Mouse (Mus musculus) olfactory bulb, adult 2 months (tissue): ENCODE data around the gene Taf10.

Source experiments
- CTCF ChIP-seq: fragments of 200-500 bp; IDR thresholded peaks from 2 replicates; pipeline ENCODE4 v1.5.1; 2012; ENCODE audit warnings: low read depth, mild to moderate bottlenecking, low read length, moderate library complexity; ENCODE audit not compliant: insufficient read depth
- POLR2A ChIP-seq: fragments of 200-500 bp; IDR thresholded peaks from 2 replicates; pipeline ENCODE4 v1.6.1; 2012; ENCODE audit warnings: mild to moderate bottlenecking, low read depth, low read length, moderate library complexity; ENCODE audit not compliant: insufficient read depth

GRCm38 (mm10) chr7:105737648-105738047 is 6.5 kb downstream of the Taf10 start:
- TF ChIP-seq POLR2A (no peak), CTCF (no peak)
